In genomic region chr5:34007392-34007941, GRCm38 (mm10) we compare ENCODE assay signal across 24 mouse cellular contexts.
"Had no signal": no experiment of that assay in that cellular context is flagged by ENCODE, and none has a peak within 500 bp of the region (broad histone marks: within the 10 kb centered on the region; RNA-seq: fewer than 3 reads in every experiment).

No protein-coding gene starts in this region.

- H3K4me1 ChIP-seq: kidney, embryonic 15.5 days; limb, embryonic 15.5 days; liver, embryonic 12.5 days had no signal

- H3K9me3 ChIP-seq: hindbrain, embryonic 13.5 days; hindbrain, embryonic 15.5 days; kidney, embryonic 15.5 days; limb, embryonic 13.5 days; limb, embryonic 15.5 days; liver, embryonic 12.5 days had no signal

- H3K36me3 ChIP-seq: hindbrain, embryonic 15.5 days; kidney, embryonic 15.5 days; limb, embryonic 13.5 days; limb, embryonic 15.5 days; liver, embryonic 12.5 days had no signal

- H3K4me2 ChIP-seq: heart, embryonic 11.5 days; hindbrain, embryonic 13.5 days; hindbrain, embryonic 15.5 days; kidney, embryonic 15.5 days; limb, embryonic 13.5 days; limb, embryonic 15.5 days; liver, embryonic 12.5 days had no signal

- H3K4me3 ChIP-seq: hindbrain, embryonic 13.5 days; hindbrain, embryonic 15.5 days; kidney, embryonic 15.5 days; limb, embryonic 13.5 days; limb, embryonic 15.5 days; liver, embryonic 12.5 days had no signal

- DNase-seq: forebrain, postnatal 0 days; gastrocnemius, postnatal 14 days; gastrocnemius, postnatal 36 days; heart, adult 18-20 months; heart, postnatal 10 days; kidney, adult 11 months; kidney, adult 2 months; kidney, adult 9 months; kidney, postnatal 14 days; kidney, postnatal 36 days; layer of hippocampus, adult 9-11 months; layer of hippocampus, postnatal 36 days; left cerebral cortex, postnatal 4 days had no signal

- ATAC-seq: forebrain, postnatal 0 days; hindbrain, postnatal 0 days; intestine, embryonic 16.5 days; liver, embryonic 12.5 days had no signal

- H3K27me3 ChIP-seq: hindbrain, embryonic 13.5 days; hindbrain, embryonic 15.5 days; kidney, embryonic 15.5 days had no signal

- H3K27ac ChIP-seq: hindbrain, embryonic 13.5 days; hindbrain, embryonic 15.5 days; hindbrain, postnatal 0 days; kidney, embryonic 15.5 days; kidney, postnatal 0 days; limb, embryonic 13.5 days; limb, embryonic 15.5 days; liver, embryonic 12.5 days; liver, embryonic 14.5 days had no signal

- H3K9ac ChIP-seq: forebrain, postnatal 0 days; hindbrain, embryonic 13.5 days; hindbrain, embryonic 15.5 days; kidney, embryonic 15.5 days; limb, embryonic 13.5 days; limb, embryonic 15.5 days; liver, embryonic 12.5 days; liver, embryonic 14.5 days had no signal
